Mouse (Mus musculus) myocyte (in vitro differentiated cells): ENCODE measurements around the gene Tspan13.

Experiments used
- E2F4 ChIP-seq: IDR thresholded peaks from one replicate; pipeline ENCODE4 v1.6.1; 2011; ENCODE audit warnings: mild to moderate bottlenecking, control low read depth, moderate library complexity; ENCODE audit not compliant: insufficient read depth
- MYOD1 ChIP-seq, 3 experiments: IDR thresholded peaks; one replicate each; pipeline ENCODE4 v1.6.1; 2011; ENCODE audit warnings: control low read depth in 2 of 3, low read depth in 2 of 3, mild to moderate bottlenecking in 2 of 3, moderate library complexity in 1 of 3; ENCODE audit not compliant: insufficient read length in 2 of 3, control insufficient read depth in 1 of 3
- POLR2A ChIP-seq: IDR thresholded peaks from one replicate; pipeline ENCODE4 v1.6.1; 2011; ENCODE audit warnings: low read depth, mild to moderate bottlenecking, control low read depth, moderate library complexity; ENCODE audit not compliant: insufficient read length
- TCF12 ChIP-seq: IDR thresholded peaks from one replicate; pipeline ENCODE4 v1.6.1; 2011; ENCODE audit warnings: mild to moderate bottlenecking, control low read depth; ENCODE audit not compliant: poor library complexity, insufficient read depth, severe bottlenecking
- TCF3 ChIP-seq: IDR thresholded peaks from one replicate; pipeline ENCODE4 v1.6.1; 2011; ENCODE audit warnings: low read depth, control low read depth; ENCODE audit not compliant: insufficient read length
- USF1 ChIP-seq: IDR thresholded peaks from one replicate; pipeline ENCODE4 v1.6.1; 2011; ENCODE audit warnings: low read depth, mild to moderate bottlenecking, control low read depth, moderate library complexity

- TF ChIP-seq MYOD1 (IDR thresholded peaks at IDR 0.05; ENCODE audit: control insufficient read depth in 1 of 3, insufficient read length in 2 of 3, low read depth in 2 of 3): no peak
- no peak for TF ChIP-seq TCF12
- no peak for TF ChIP-seq POLR2A
- TF ChIP-seq TCF3: no peak
- no peak for TF ChIP-seq USF1
- TF ChIP-seq E2F4: no peak
Observed at GRCm38 (mm10) chr12:36020081-36020480, 22.2 kb downstream of the Tspan13 start.
